Mouse (Mus musculus): ENCODE measurements around the gene Gk2. TPM values are rescaled to one million over a fixed set of nuclear protein-coding genes. Genes with fewer than 3 reads are reported as not detected.

Gene Gk2
- total RNA-seq, 2 experiments from 2014 or later = not detected

Other genes with a start within 250 kb of the Gk2 start
- gene Naa11, start 64.6 kb downstream of the Gk2 start, total RNA-seq (2021) = not detected

All from adrenal gland, postnatal 4 days (tissue).